Mouse (Mus musculus): ENCODE results near the gene Nav2.

DNA sequence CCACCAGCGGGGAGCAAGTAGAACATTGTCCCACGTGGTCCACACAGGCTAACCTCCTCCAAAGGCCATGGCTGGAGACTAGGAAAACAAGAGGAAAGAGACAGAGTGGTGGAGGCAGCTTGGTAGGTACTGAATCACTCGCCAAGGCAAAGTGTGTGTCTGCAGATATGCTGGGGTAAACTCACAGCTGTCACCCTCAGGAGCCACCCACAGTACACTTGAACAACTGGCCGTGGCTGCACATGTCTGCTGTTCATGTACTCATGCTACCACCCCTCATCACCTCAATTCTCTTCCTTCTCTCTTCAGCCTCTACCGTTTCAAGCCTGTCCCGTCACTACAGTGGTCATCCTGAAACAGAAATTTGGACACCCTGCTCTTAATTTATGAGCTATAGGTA, 393.0 kb downstream of the Nav2 start:
- TF ChIP-seq MAX (IDR thresholded peaks at IDR 0.05; ENCODE audit: low read length) (no peak), POLR2A (IDR thresholded peaks at IDR 0.05; ENCODE audit: control insufficient read depth in 1 of 2, insufficient read depth in 1 of 2, low read depth in 1 of 2, low read length in 2 of 2, poor library complexity in 1 of 2) (no peak), CTCF (IDR thresholded peaks at IDR 0.05 in 2 of 3, conservative IDR thresholded peaks at IDR 0.05 in 1 of 3; ENCODE audit: control insufficient read depth in 1 of 3, insufficient read depth in 1 of 3, low read depth in 2 of 3, low read length in 3 of 3, poor library complexity in 1 of 3, severe bottlenecking in 1 of 3) (no peak), GABPA (IDR thresholded peaks at IDR 0.05; ENCODE audit: low read depth, low read length) (no peak), E2F4 (IDR thresholded peaks at IDR 0.05; ENCODE audit: borderline replicate concordance, low read depth, low read length) (no peak), NELFE (IDR thresholded peaks at IDR 0.05; ENCODE audit: low read depth, low read length) (no peak), USF1 (IDR thresholded peaks at IDR 0.05; ENCODE audit: low read depth, low read length) (no peak), HCFC1 (IDR thresholded peaks at IDR 0.05; ENCODE audit: low read depth, low read length) (no peak)

All from MEL (cell line).